Mouse (Mus musculus) E14TG2a.4 (cell line): Measurements from ENCODE around the gene Ormdl2.

Experiments used
- H3K27me3 ChIP-seq: 2 replicates; pipeline ENCODE4 v1.6.1; 2014; ENCODE audit warnings: low read length, control low read depth; ENCODE audit not compliant: insufficient read depth
- H3K36me3 ChIP-seq: 2 replicates; pipeline ENCODE4 v1.6.1; 2014; ENCODE audit warnings: low read length, control low read depth; ENCODE audit not compliant: insufficient read depth
- H3K4me1 ChIP-seq: replicated peaks from 2 replicates; pipeline ENCODE4 v1.6.1; 2014; ENCODE audit warnings: low read depth, low read length, control low read depth
- H3K4me3 ChIP-seq: replicated peaks from 2 replicates; pipeline ENCODE4 v1.5.1; 2014; ENCODE audit warnings: mild to moderate bottlenecking, low read length
- H3K9me3 ChIP-seq: 2 replicates; pipeline ENCODE4 v1.6.1; 2014; ENCODE audit warnings: low read length, control low read depth
- CTCF ChIP-seq: conservative IDR thresholded peaks from 2 replicates; pipeline ENCODE4 v1.5.1; 2014; ENCODE audit warnings: low read length
- NANOG ChIP-seq: IDR thresholded peaks from 2 replicates; pipeline ENCODE4 v1.6.1; 2014; ENCODE audit warnings: borderline replicate concordance, low read length, mixed read lengths
- POU5F1 ChIP-seq: IDR thresholded peaks from 2 replicates; pipeline ENCODE4 v1.6.1; 2014; ENCODE audit warnings: low read length, borderline replicate concordance

The Ormdl2 gene

DNA sequence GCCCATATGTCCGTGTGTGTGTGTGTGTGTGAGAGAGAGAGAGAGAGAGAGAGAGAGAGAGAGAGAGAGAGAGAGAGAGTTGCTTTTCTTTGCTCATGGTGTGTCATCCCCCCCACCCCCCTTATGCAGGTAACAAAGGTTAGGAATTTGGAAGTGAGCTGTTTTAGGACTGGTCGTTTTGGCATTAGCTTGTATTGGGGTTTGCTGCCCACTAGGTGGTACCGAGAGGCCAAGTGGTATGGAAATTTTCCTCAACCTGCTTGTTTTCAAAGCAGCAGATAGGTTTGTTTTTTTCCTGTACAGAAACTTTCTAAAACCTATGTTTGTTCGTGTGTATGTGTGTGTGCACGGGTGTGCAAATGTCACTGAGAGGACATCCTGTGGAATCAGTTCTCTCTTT lies 47.8 kb downstream of the Ormdl2 start:
- Histone ChIP-seq H3K4me3 (no peak overlapping the region), H3K4me1 (no peaks in the 10 kb centered on the region), H3K36me3 (peaks cover 8% of the 10 kb centered on the region; the same call in 1 of the 2 replicates), H3K27me3 (no peaks in the 10 kb centered on the region), H3K9me3 (no peaks in the 10 kb centered on the region)
- no peak for TF ChIP-seq NANOG
- TF ChIP-seq CTCF: peak; percentile 30

DNA sequence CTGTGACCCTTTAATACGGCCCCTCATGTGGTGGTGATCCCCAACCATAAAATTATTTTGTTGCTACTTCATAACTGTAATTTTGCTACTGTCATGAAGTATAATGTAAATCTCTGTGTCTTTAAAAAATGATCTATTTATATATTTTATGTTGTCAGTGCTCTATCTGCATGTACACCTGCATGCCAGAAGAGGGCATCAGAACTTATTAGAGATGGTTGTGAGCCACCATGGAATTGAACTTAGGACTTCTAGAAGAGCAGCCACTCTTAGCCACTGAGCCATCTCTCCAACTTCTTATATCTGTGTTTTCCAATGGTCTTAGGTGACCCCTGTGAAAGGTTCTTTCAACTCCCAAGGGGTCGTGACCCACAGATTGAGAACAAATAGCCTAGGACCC lies 48.5 kb downstream of the Ormdl2 start:
- peaks cover 13% of the 10 kb centered on the region; the same call in 1 of the 2 replicates for H3K36me3 ChIP-seq
- H3K4me3 ChIP-seq: no peak overlapping the region
- H3K27me3 ChIP-seq: no peaks in the 10 kb centered on the region
- TF ChIP-seq POU5F1 (no peak), NANOG (no peak), CTCF (peak; percentile 41)
- no peaks in the 10 kb centered on the region for H3K4me1 ChIP-seq
- no peaks in the 10 kb centered on the region for H3K9me3 ChIP-seq
